Mouse (Mus musculus): ENCODE measurements around the gene A930018P22Rik.
"Not testable (repeated sequence)": the region's sequence is repeated elsewhere in the genome, so short reads cannot be mapped to it uniquely, and the experiment has no call there.

A930018P22Rik gene

GRCm38 (mm10) chr2:104117173-104117572, 5.4 kb upstream of the A930018P22Rik start:
- not testable (repeated sequence) for DNase-seq (ENCODE audit: low read depth in 2 of 2, low spot score in 2 of 2)

- DNase-seq (ENCODE audit: low read depth in 2 of 2, low spot score in 2 of 2) = no peak
Observed at GRCm38 (mm10) chr2:104119097-104119496, 3.5 kb upstream of the A930018P22Rik start.

DNA sequence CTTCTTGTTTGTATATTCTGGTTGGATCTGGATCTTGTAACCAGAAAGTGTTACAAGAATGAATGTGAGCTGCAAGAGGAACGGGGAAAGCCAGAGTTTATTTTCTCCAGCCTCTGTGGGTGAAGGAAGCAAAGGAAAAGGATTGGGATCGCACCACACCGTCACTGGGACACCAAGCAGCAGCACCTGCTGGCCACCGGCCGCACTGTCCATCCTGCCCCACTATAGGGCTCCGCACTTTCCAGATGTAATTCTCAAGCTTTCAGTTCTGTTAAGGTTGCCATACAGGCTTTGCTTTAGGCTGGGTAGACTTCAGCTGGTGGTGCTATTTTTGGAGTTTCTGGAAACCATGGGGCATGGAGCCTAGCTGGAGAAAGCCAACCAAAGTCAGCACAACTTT, 2.3 kb upstream of the A930018P22Rik start:
- DNase-seq (ENCODE audit: low read depth in 2 of 2, low spot score in 2 of 2) = no peak

- no peak for DNase-seq (ENCODE audit: low read depth in 2 of 2, low spot score in 2 of 2)
Observed at GRCm38 (mm10) chr2:104121681-104122504, 676 bp upstream of the A930018P22Rik start.

DNA sequence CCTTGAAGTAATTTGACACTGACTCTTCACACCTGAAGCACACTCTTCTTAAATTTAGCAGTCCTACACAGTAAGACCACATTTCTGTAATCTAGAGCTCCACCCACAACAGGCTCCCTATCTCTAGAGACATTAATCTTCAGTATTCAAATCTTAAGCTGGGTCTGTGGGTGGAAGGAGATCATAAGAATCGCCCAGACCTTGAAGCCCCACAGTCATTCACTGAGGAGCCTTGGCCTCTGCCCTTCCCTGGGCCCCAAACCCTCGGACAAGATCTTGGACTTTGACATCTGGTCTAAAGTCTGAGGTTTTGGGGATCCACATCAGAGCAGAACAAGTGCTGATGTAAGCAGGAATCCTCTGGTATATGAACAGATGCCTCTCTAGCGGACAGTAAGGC, 971 bp downstream of the A930018P22Rik start:
- DNase-seq (ENCODE audit: low read depth in 2 of 2, low spot score in 2 of 2) = no peak

DNA sequence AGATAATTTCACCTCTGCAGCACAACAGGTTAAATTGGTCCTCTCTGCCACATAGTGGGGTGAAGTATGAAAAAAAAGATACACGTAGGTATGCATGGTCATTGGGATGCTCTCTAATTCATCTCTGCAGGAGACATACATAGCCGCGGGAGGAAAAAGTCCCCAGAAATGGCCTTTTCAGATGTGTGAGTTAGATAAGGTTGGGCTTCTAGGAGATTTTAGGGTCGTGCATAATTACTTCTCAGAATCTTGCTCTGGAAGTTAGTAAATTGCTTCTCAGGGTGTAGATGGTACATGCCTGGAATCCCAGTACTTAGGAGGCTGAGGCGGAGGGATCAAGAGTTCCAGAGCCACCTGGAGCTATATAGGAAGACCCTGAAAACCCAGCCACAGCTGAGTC, 1.5 kb downstream of the A930018P22Rik start:
- DNase-seq (ENCODE audit: low read depth in 2 of 2, low spot score in 2 of 2) = no peak

DNA sequence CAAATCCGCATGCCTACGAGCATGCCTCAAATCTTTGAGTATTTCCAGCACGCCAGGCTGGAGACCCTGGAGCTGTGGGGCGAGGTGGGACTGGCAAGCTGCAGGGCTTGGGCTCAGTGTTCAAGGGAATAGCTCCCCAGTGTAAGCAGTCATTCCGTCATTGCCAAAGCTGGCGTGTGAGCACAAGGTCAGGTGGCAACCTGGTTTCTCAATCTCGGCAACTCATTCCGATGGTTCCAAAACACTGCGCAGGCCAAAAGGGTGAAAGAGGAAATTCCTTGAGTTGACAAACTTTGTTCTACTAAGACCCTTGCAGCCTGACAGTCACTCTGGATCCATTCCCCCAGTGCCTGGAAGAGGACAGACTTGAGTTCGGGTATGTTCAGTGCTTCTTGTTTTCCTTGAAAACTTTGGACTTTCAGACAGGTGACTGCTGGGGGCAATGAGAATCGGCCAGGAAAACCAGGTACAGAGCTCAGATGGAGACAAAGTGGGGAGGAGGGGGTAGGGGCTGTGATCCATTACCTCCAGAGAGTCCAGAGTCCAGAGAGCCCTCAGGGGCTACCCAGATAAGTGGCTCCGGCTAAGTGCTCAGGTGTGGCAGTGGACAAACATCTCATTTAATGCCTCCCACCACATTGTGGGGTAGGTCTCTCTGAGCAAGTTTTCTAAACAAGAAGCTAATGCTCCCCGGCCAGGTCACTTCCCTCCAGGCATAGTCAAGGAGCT, 6.4 kb downstream of the A930018P22Rik start:
- no peak for DNase-seq (ENCODE audit: low read depth in 2 of 2, low spot score in 2 of 2)

- DNase-seq (ENCODE audit: low read depth in 2 of 2, low spot score in 2 of 2) = no peak
Observed at GRCm38 (mm10) chr2:104130165-104130564, 7.6 kb downstream of the A930018P22Rik start.

GRCm38 (mm10) chr2:104130969-104131368, 8.4 kb downstream of the A930018P22Rik start:
- DNase-seq (ENCODE audit: low read depth in 2 of 2, low spot score in 2 of 2) = peak in 1 of 2 experiments; percentile 41

DNA sequence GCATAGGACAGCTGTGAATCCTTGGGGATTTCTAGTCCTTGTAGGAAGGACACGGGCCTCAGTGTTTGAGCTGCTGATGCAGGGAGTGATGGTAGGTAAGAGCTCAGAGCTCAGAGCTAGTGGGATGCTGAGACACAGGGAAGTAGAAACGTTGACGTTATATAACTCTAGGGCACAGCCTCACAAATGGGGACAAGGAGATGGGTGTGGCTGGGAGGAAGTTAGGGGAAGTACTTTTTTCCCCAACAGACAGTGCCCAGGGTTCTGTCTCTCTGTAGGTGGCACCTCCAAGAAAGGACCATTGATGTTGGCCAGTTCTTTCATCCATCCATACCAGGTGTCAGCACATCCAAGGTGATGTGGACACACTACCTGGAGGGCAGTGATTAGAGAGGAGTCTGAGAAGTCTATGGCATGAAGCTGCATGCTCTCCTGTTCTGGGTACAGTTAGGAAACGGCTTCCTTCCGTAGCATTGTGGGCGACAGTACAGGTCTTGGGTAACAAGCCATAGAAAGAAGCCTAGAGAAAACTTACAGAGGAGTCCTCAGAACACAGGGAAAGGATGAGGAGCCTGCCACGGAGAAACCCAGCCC, 9.8 kb downstream of the A930018P22Rik start:
- no peak for DNase-seq (ENCODE audit: low read depth in 2 of 2, low spot score in 2 of 2)

GRCm38 (mm10) chr2:104133042-104133810, 10.7 kb downstream of the A930018P22Rik start:
- DNase-seq (ENCODE audit: low read depth in 2 of 2, low spot score in 2 of 2) = no peak

DNA sequence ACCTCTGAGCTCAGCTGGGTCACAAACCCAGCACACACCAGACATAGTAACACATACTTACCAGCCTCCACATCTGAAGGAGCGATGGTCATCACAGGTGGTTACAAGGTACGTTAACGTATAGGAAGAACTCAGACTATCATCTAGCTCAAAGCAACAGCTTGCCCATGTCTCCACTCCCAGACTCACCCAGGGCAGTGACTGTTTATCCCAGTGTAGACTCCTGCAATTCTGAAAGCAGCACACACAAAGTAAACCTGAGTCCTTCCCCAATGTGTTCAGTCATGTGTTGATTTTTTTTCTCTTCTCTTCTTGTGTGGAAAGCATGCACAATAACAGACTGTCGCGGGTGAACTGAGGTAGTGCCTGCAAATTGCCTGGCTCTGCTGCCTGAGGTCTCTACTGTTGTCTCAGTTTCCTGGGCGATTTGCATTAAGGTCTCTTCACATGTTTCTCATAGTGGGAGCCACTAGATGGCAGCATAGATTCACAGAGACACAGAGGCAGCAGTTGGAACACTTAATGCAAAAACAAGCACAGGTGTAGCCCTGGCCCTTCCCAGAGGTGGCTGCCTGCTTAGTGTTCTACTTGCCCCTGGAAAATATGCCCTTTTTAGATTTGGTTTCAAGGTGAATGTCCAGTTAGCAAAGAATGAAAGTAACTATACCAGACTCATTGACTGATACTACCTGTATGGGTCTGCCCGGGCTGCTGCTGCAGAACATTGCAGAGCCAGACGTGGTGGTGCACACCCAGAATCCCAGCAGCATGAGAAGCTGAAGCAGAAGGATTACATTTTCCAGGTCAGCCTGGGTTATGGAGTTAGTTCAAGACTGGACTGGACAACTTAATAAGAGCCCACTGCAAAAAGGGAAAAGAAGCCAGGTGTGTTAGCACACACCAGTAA, 11.8 kb downstream of the A930018P22Rik start:
- peak; percentile 68 to 71 for DNase-seq (ENCODE audit: low read depth in 2 of 2, low spot score in 2 of 2)

DNA sequence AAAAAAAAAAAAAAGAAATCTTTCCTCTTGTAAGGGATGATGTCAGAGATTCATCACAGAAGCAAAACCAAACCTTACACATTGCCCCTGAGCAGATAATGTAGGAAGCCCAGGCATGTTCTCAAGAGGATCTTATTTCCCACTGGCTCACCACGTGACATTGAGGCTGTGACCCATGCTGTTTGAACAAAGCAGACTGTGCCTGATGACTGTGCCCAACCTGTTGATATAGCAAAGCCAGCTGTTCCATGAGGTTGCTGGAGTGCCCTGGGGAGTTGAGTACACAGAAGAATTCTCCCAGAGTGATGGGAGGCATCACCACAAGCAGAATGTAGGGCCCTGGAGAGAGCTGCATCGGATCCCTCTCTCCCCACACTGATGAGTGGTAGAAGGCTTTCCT, 13.4 kb downstream of the A930018P22Rik start:
- DNase-seq (ENCODE audit: low read depth in 2 of 2, low spot score in 2 of 2) = no peak

- no peak for DNase-seq (ENCODE audit: low read depth in 2 of 2, low spot score in 2 of 2)
Observed at GRCm38 (mm10) chr2:104142140-104142539, 19.6 kb downstream of the A930018P22Rik start.

- no peak for DNase-seq (ENCODE audit: low read depth in 2 of 2, low spot score in 2 of 2)
Observed at GRCm38 (mm10) chr2:104144004-104144403, 21.4 kb downstream of the A930018P22Rik start.

DNA sequence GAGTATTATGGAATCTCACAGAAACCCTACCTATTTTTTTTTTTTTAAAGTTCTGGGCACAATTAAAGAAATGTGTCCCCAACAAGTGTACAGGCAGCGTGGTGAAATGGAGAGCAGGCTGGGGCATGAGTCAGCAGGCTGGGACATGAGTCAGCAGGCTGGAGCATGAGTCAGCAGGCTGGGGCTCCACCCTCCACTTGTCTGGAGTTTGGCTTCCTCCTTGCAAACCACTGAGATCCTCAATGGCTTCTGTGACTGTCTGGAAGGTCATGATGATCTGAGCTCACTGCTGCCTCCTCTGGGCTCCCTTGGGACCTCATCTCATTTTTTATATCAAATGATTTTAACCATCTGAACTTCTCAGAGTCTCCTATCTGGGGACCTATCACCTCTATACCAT, 23.4 kb downstream of the A930018P22Rik start:
- DNase-seq (ENCODE audit: low read depth in 2 of 2, low spot score in 2 of 2) = peak in 1 of 2 experiments; percentile 17

- DNase-seq (ENCODE audit: low read depth in 2 of 2, low spot score in 2 of 2) = no peak
Observed at GRCm38 (mm10) chr2:104147910-104148561, 25.5 kb downstream of the A930018P22Rik start.

GRCm38 (mm10) chr2:104150608-104151397, 28.2 kb downstream of the A930018P22Rik start:
- DNase-seq (ENCODE audit: low read depth in 2 of 2, low spot score in 2 of 2) = no peak

DNA sequence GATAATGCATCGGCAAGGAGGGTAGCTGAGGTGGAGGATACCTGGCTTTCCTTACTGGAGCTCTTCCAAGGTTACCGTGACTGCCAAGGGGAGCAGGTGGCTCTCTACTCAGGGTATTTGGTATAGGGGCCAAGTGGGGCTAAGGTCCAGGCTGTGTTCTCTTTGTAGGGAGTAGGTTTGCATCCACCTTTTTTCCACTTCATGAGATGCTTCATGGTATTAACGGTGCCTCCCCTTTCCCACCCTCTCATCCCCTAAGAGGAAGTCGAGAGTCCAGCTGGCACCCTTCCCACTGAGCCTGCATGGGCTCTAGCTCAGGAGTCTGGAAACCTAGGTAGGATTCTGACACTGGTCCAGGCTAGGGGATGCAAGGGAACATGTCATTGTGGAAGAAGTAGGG, 30.8 kb downstream of the A930018P22Rik start:
- DNase-seq (ENCODE audit: low read depth in 2 of 2, low spot score in 2 of 2) = no peak

Data from CD8-positive naive resting alpha-beta T cell, adult 2 months (primary cell).